Mouse (Mus musculus) brain, embryonic 14.5 days (tissue): ENCODE data around the gene Gpr176.

ENCODE experiments used
- CTCF ChIP-seq: fragments of 200-500 bp; IDR thresholded peaks from 2 replicates; pipeline ENCODE4 v1.5.1; 2012; ENCODE audit warnings: inconsistent platforms, mild to moderate bottlenecking, moderate library complexity, borderline replicate concordance; ENCODE audit not compliant: insufficient read depth, insufficient read length; ENCODE audit errors: extremely low read depth
- POLR2A ChIP-seq: fragments of 200-500 bp; IDR thresholded peaks from 2 replicates; pipeline ENCODE4 v1.6.1; 2012; ENCODE audit warnings: mild to moderate bottlenecking, inconsistent platforms, borderline replicate concordance; ENCODE audit not compliant: poor library complexity, insufficient read depth, insufficient read length, severe bottlenecking; ENCODE audit errors: extremely low read depth

- TF ChIP-seq POLR2A, result no peak
- no peak for TF ChIP-seq CTCF
These were observed 1.4 kb downstream of the Gpr176 start for GRCm38 (mm10) chr2:118371841-118372240.
